Mouse (Mus musculus) forebrain, embryonic 14.5 days (tissue): Measurements from ENCODE around the gene Hltf. TPM values are rescaled to one million over a fixed set of nuclear protein-coding genes. Genes with fewer than 3 reads are reported as not detected.
"Not testable (repeated sequence)": the region's sequence is repeated elsewhere in the genome, so short reads cannot be mapped to it uniquely, and the experiment has no call there.

Experiments
- ATAC-seq: fragments of 200-750 bp; cut with Nextera tagmentation; 2 replicates; pipeline ENCODE4 v1.8.0; 2017; ENCODE audit warnings: mild to moderate bottlenecking, moderate library complexity
- DNase-seq: peaks from one replicate; pipeline ENCODE4 v3.0.0-alpha.2; 2015; ENCODE audit warnings: low spot score
- H3K27ac ChIP-seq: fragments of 300-500 bp; sonication (generic); 2 replicates; pipeline ENCODE4 v1.5.1; 2014; ENCODE audit warnings: low read depth, mild to moderate bottlenecking, control low read depth, low read length, moderate library complexity
- H3K27me3 ChIP-seq: fragments of 300-500 bp; sonication (generic); replicated peaks from 2 replicates; pipeline ENCODE4 v1.6.1; 2014; ENCODE audit warnings: low read length, control low read depth, mixed read lengths; ENCODE audit not compliant: control insufficient read depth, insufficient read depth
- H3K36me3 ChIP-seq: fragments of 300-500 bp; sonication (generic); 2 replicates; pipeline ENCODE4 v1.6.1; 2014; ENCODE audit warnings: low read length, control low read depth; ENCODE audit not compliant: control insufficient read depth, insufficient read depth
- H3K4me1 ChIP-seq: fragments of 300-500 bp; sonication (generic); 2 replicates; pipeline ENCODE4 v1.6.1; 2014; ENCODE audit warnings: antibody characterized with exemption, low read length, control low read depth; ENCODE audit not compliant: control insufficient read depth, insufficient read depth
- H3K4me2 ChIP-seq: fragments of 300-500 bp; sonication (generic); 2 replicates; pipeline ENCODE4 v1.6.1; 2014; ENCODE audit warnings: mild to moderate bottlenecking, control low read depth, low read length
- H3K4me3 ChIP-seq: fragments of 300-500 bp; sonication (generic); 2 replicates; pipeline ENCODE4 v1.5.1; 2014; ENCODE audit warnings: low read depth, low read length, control low read depth
- H3K9ac ChIP-seq: fragments of 300-500 bp; sonication (generic); 2 replicates; pipeline ENCODE4 v1.6.1; 2014; ENCODE audit warnings: mild to moderate bottlenecking, low read length, control low read depth, moderate library complexity
- H3K9me3 ChIP-seq: fragments of 300-500 bp; sonication (generic); replicated peaks from 2 replicates; pipeline ENCODE4 v1.6.1; 2016; ENCODE audit warnings: low read length, control low read depth, mixed read lengths; ENCODE audit not compliant: control insufficient read depth
- WGBS: fragments of 180-500 bp; shearing (Covaris S2); extraction: QIAGEN DNeasy Blood & Tissue Kit; methylation state at CpG from one replicate; pipeline ENCODE4 v1.1.7; 2014; 5-methylcytosine and 5-hydroxymethylcytosine counted together
- polyA plus RNA-seq: library from polyadenylated mRNA; unstranded; fragments of >200 nt; fragmentation: Nextera tagmentation; extraction: Ambion mirVana; gene quantifications from 2 replicates; pipeline ENCODE4 v1.2.1, GENCODE M21; 2014

Hltf gene
- 27.6 and 34.4 TPM in 2 replicates for polyA plus RNA-seq

DNA sequence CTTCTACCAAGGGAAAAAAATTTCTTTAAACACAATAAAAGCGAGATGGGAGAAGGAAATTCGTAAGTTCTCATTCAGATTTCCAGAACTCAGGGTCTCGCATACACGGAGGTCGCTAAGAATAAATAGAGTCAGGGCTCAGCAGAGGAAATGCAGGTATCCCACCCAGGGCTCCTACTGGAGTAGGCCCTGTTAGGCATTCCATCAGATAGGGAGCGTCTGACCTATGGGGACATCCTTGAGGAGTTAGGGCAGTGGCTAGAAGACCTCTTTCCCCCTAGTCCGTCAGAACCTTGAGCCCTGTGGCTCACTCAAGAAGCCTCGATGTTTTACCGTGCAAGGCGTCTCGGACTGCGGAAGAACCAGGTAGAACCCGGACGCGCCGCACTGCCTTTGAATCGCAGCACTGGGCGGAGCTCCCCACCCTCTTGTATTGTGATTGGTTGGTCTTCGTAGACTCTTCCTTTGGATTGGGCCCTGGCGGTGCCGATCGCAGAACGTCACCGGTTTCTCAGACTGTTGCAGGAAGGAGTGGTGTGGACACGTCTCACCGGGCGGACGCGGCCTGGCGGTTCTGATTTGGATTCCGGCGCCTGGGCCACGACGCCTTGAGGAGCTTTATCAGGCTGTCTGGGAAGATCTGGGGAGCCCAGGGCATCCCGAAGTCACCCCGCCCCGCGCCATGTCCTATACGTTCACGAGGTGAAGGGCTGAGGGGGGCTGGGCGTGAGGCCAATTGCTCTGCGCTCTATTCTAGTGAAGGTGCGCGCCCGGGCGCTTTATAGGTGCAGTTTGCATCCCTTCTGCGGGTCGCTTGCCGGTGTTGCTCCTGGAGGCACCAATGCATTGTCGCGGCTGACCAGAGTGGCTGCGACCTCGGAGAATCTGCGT lies at the start of gene Hltf:
TSS of gene Hltf (plus strand) at position 506 of the 891 bp plus-strand sequence.
- Histone ChIP-seq H3K9me3 (no peaks in the 10 kb centered on the region), H3K4me1 (no peaks in the 10 kb centered on the region), H3K9ac (peak within 1 kb of the TSS; percentile 78), H3K36me3 (0 out of 2 replicates have a peak, but pooled peaks cover 6% of the 10 kb centered on the region), H3K27ac (peak within 1 kb of the TSS; percentile 72), H3K4me2 (peak within 1 kb of the TSS; percentile 47), H3K4me3 (peak within 1 kb of the TSS; percentile 70), H3K27me3 (no peaks in the 10 kb centered on the region)
- ATAC-seq, result peak; percentile 100
- DNase-seq, result peak; percentile 97
- under 1% methylated on average over 54 of the region's 54 CpGs for WGBS

DNA sequence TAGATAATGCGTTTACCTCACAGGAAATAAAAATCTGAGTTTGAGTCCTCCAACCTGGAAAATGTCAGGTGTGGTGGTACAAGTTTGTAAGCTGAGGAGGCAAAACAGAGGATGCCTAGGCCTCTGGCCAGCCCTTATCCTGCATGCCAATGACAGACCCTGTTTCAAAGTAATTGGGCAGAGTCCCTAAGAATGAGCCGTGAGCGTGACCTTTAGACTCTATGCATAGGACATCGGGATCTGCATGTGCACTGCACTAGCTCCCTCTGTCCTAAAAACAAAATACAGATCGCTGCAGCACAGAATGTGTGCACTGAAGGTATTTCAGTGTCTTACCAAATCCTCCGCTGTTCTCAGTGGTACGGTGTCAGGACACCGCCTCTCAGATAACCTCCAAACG lies 47.1 kb upstream of the Hltf start:
- 97% methylated on average over 9 of the region's 9 CpGs for WGBS
- H3K4me2 ChIP-seq, result no peak overlapping the region
- H3K36me3 ChIP-seq, result peaks cover 20% of the 10 kb centered on the region
- DNase-seq, result no peak
- H3K9me3 ChIP-seq, result no peaks in the 10 kb centered on the region
- no peaks in the 10 kb centered on the region for H3K27me3 ChIP-seq
- no peak overlapping the region for H3K4me3 ChIP-seq
- no peak overlapping the region for H3K9ac ChIP-seq
- no peak for ATAC-seq
- no peak overlapping the region for H3K27ac ChIP-seq
- no peaks in the 10 kb centered on the region for H3K4me1 ChIP-seq

DNA sequence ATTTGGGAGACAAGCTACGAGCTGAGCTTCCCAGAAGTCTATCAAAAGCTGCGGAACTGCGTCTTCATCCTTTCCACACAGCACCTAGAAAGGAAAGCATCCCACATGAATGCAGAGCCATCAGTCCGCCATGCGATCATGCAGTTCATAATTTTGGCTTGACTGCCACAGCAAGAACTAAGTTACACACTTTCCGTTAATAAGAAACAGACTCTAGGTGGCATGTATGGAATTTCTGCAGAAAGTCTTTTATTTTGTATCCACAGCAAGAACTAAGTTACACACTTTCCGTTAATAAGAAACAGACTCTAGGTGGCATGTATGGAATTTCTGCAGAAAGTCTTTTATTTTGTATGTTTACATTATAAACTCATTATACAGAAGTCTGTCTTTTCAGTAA lies 46.7 kb upstream of the Hltf start:
- not testable (repeated sequence) for H3K9ac ChIP-seq, H3K4me1 ChIP-seq, ATAC-seq, H3K27ac ChIP-seq, H3K4me2 ChIP-seq, H3K27me3 ChIP-seq, H3K9me3 ChIP-seq, H3K4me3 ChIP-seq, DNase-seq
- 92% methylated on average over 7 of the region's 7 CpGs for WGBS
- H3K36me3 ChIP-seq, result peaks cover 22% of the 10 kb centered on the region

DNA sequence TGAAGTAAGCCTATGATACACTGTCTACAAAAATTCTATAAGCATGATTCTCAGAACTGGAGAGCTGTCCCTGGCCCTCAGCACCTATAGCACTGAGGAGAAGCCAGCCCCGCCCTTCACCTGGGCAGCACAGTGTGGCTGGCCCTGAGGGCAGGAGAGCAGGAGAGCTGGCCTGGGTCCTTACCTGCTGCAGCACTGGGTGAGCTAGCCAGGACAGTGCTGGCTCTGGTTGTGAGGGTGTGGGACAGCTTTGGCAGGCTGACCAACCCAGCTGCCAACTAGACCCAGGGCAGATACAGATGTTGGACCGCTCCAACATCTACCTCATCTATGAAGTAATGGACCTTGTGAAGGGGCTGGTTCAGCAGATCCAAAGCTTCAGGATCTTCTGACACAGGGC lies 43.2 kb upstream of the Hltf start:
- Histone ChIP-seq H3K4me2 (no peak overlapping the region), H3K27ac (no peak overlapping the region), H3K9me3 (no peaks in the 10 kb centered on the region), H3K4me3 (no peak overlapping the region), H3K4me1 (no peaks in the 10 kb centered on the region), H3K36me3 (peaks cover 34% of the 10 kb centered on the region), H3K27me3 (no peaks in the 10 kb centered on the region), H3K9ac (no peak overlapping the region)
- 94% methylated on average over 2 of the region's 2 CpGs for WGBS
- ATAC-seq (no peak), DNase-seq (no peak)

DNA sequence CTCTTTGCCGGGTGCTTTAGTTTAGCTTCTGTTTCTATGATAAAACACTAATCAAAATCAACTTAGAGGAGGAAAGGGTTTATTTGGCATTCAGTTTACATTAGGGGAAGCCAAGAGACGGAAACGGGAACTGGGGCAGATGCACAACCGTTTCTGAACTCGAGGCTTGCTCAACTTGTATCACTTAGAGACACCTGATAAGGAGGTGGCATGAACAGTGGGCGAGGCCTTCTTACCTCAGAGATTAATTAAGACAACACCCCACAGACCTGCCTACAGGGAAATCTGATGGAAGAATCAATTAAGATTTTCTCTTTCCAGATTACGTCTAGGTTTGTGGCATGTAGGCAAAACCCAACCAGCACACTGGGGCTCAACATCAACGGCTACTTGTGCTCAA lies 39.5 kb upstream of the Hltf start:
- Histone ChIP-seq H3K36me3 (peaks cover 45% of the 10 kb centered on the region), H3K4me3 (no peak overlapping the region)

DNA sequence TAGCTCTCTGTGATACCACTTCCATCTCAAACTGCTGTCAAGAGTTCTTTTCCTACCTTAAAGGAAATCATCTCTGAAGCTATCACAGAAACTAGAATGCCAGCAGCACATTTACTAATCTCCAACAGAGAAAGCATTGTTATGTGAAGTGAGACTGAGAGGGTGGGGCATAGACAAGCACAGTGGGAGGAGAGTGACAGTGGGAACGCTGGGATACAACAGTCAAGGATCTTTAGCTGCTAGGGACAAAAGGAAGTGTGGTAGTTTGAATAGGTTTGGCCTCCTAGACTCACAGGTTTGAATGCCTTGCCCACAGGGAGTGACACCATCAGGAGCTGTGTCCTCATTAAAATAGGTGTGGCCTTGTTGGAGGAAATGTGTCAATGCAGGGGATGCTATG lies 33.8 kb upstream of the Hltf start:
- ATAC-seq (no peak), DNase-seq (no peak)
- Histone ChIP-seq H3K4me3 (no peak overlapping the region), H3K9me3 (no peaks in the 10 kb centered on the region), H3K36me3 (peaks cover 41% of the 10 kb centered on the region), H3K4me2 (no peak overlapping the region), H3K27ac (no peak overlapping the region), H3K9ac (no peak overlapping the region), H3K4me1 (no peaks in the 10 kb centered on the region), H3K27me3 (no peaks in the 10 kb centered on the region)
- WGBS, result 42% methylated on average over 1 of the region's 1 CpGs

More for the DNA sequence above, 39.5 kb upstream of the Hltf start:
- H3K9ac ChIP-seq, result no peak overlapping the region
- H3K27ac ChIP-seq, result no peak overlapping the region
- no peak for DNase-seq
- ATAC-seq, result no peak
- no peaks in the 10 kb centered on the region for H3K27me3 ChIP-seq
- no peaks in the 10 kb centered on the region for H3K9me3 ChIP-seq
- no peak overlapping the region for H3K4me2 ChIP-seq
- WGBS, result 91% methylated on average over 8 of the region's 8 CpGs
- H3K4me1 ChIP-seq, result no peaks in the 10 kb centered on the region

DNA sequence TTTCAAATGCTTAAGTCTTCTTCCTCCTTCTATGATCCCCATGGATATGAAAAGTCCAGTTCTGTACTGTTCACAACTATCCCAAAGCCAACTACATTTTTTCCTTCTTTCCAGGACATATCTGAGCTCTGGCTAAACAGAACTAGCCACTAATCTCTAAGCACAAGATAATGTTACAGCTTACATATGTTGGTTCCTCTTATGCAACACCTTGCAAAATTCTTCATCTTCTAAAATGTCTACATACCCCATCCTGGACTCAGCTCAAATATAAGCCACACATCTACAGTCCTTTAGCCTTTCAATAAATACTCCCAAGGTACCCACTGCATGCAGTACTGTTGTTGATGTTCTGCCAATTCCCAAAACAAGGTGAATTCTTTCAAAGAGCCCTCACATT lies 31.1 kb upstream of the Hltf start:
- no peaks in the 10 kb centered on the region for H3K27me3 ChIP-seq
- ATAC-seq, result no peak
- no peak for DNase-seq
- no peaks in the 10 kb centered on the region for H3K9me3 ChIP-seq
- H3K4me2 ChIP-seq, result no peak overlapping the region
- H3K36me3 ChIP-seq, result peaks cover 32% of the 10 kb centered on the region
- H3K4me3 ChIP-seq, result no peak overlapping the region
- H3K4me1 ChIP-seq, result no peaks in the 10 kb centered on the region
- no peak overlapping the region for H3K9ac ChIP-seq
- no peak overlapping the region for H3K27ac ChIP-seq

DNA sequence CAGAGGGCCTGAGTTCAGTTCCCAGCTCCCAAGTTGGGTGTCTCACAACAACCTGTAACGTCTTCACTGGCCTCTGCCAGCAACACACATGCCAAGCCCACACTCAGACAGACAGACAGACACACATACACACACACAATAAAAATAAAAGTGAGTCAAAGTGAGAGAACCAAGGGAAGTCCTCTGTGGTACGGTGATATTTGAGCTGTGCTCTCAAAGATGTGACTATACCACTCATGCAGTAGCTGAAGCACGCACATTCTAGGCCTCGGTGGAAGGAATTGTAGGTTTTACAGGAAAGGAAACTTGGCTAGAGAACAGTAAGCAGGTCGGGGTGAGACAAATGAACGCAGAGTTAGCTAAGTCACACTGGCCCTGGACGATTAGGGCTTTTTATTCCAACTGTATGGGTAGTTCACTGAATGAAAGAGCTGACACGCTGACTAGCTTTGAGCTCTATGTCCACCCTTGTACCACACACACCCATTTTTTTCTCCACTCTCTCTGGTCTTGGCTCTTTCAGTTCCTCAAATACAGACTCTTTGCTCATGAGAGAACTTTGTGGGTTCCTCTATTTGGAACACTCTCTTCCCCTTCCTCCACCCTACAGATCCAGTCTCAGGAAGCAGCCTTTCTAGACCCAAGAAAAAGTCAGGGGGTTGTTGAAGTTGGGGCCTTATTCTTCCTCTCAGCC lies 30.5 kb upstream of the Hltf start:
- H3K4me1 ChIP-seq, result no peaks in the 10 kb centered on the region
- ATAC-seq, result no peak
- H3K9ac ChIP-seq, result no peak overlapping the region
- H3K27me3 ChIP-seq, result no peaks in the 10 kb centered on the region
- no peak for DNase-seq
- peaks cover 32% of the 10 kb centered on the region for H3K36me3 ChIP-seq
- H3K9me3 ChIP-seq, result no peaks in the 10 kb centered on the region
- H3K27ac ChIP-seq, result no peak overlapping the region
- no peak overlapping the region for H3K4me3 ChIP-seq
- no peak overlapping the region for H3K4me2 ChIP-seq
- WGBS, result 94% methylated on average over 8 of the region's 8 CpGs

DNA sequence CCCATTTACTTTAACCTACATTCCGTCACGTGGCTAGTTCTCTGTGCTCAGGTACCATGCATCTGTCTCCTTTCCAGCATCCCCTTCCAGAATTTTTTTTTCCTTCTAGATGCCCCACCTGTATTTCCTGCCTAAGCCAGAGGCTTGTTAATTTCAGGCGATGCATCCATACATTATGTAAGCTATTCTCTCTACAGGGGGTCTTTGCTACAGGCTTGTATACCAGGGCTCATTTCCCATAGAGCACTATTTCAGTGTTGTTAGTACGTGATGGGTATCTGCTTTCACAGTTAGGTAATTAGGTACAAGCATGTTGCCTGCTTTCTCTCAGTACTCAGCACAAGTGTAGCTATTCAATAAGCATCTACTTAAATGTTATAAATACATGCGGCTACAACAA lies 29.8 kb upstream of the Hltf start:
- H3K9ac ChIP-seq, result no peak overlapping the region
- no peak for ATAC-seq

More for the DNA sequence above, 29.8 kb upstream of the Hltf start:
- H3K4me2 ChIP-seq, result no peak overlapping the region
- peaks cover 26% of the 10 kb centered on the region for H3K36me3 ChIP-seq
- DNase-seq, result no peak
- H3K9me3 ChIP-seq, result no peaks in the 10 kb centered on the region
- no peak overlapping the region for H3K4me3 ChIP-seq
- H3K27me3 ChIP-seq, result no peaks in the 10 kb centered on the region
- no peak overlapping the region for H3K27ac ChIP-seq
- WGBS, result 88% methylated on average over 5 of the region's 5 CpGs
- no peaks in the 10 kb centered on the region for H3K4me1 ChIP-seq
